Mouse (Mus musculus) right cerebral cortex, postnatal 36 days (tissue): Measurements from ENCODE around the gene Clip1.

Source experiments
- DNase-seq, 2 experiments: peaks; one replicate each; pipeline ENCODE4 v3.0.0; 2022; ENCODE audit warnings: low spot score in 2 of 2, mixed read lengths in 1 of 2

The Clip1 gene

GRCm38 (mm10) chr5:123670800-123671472, 13.5 kb downstream of the Clip1 start:
- DNase-seq = no peak

- DNase-seq = no peak
Observed at GRCm38 (mm10) chr5:123669991-123670799, 14.2 kb downstream of the Clip1 start.

GRCm38 (mm10) chr5:123667915-123668314, 16.5 kb downstream of the Clip1 start:
- no peak for DNase-seq

GRCm38 (mm10) chr5:123665956-123666355, 18.5 kb downstream of the Clip1 start:
- DNase-seq = no peak

- DNase-seq = no peak
Observed at GRCm38 (mm10) chr5:123664329-123664728, 20.1 kb downstream of the Clip1 start.

GRCm38 (mm10) chr5:123662059-123662458, 22.4 kb downstream of the Clip1 start:
- peak in 1 of 2 experiments; percentile 38 for DNase-seq

GRCm38 (mm10) chr5:123661602-123662001, 22.8 kb downstream of the Clip1 start:
- peak in 1 of 2 experiments; percentile 41 for DNase-seq

- no peak for DNase-seq
Observed at GRCm38 (mm10) chr5:123657651-123658050, 26.8 kb downstream of the Clip1 start.

- DNase-seq = no peak
Observed at GRCm38 (mm10) chr5:123654937-123655336, 29.5 kb downstream of the Clip1 start.

GRCm38 (mm10) chr5:123653287-123653801, 31.1 kb downstream of the Clip1 start:
- DNase-seq = no peak

- no peak for DNase-seq
Observed at GRCm38 (mm10) chr5:123650825-123651224, 33.6 kb downstream of the Clip1 start.

GRCm38 (mm10) chr5:123642401-123642800, 42.0 kb downstream of the Clip1 start:
- DNase-seq = no peak

- no peak for DNase-seq
Observed at GRCm38 (mm10) chr5:123641259-123641900, 43.0 kb downstream of the Clip1 start.

- no peak for DNase-seq
Observed at GRCm38 (mm10) chr5:123640181-123640580, 44.2 kb downstream of the Clip1 start.

- no peak for DNase-seq
Observed at GRCm38 (mm10) chr5:123631210-123631609, 53.2 kb downstream of the Clip1 start.

- DNase-seq = no peak
Observed at GRCm38 (mm10) chr5:123626631-123627030, 57.8 kb downstream of the Clip1 start.

GRCm38 (mm10) chr5:123622421-123622820, 62.0 kb downstream of the Clip1 start:
- DNase-seq = no peak

- no peak for DNase-seq
Observed at GRCm38 (mm10) chr5:123618558-123618957, 65.9 kb downstream of the Clip1 start.

GRCm38 (mm10) chr5:123614246-123614645, 70.2 kb downstream of the Clip1 start:
- DNase-seq = no peak

GRCm38 (mm10) chr5:123609843-123610242, 74.6 kb downstream of the Clip1 start:
- peak; percentile 78 to 82 for DNase-seq

- no peak for DNase-seq
Observed at GRCm38 (mm10) chr5:123609416-123609815, 75.0 kb downstream of the Clip1 start.

GRCm38 (mm10) chr5:123607211-123607669, 77.2 kb downstream of the Clip1 start:
- DNase-seq = no peak
